Mouse (Mus musculus): ENCODE results near the gene Bloc1s5. TPM values are rescaled to one million over a fixed set of nuclear protein-coding genes. Genes with fewer than 3 reads are reported as not detected.

Bloc1s5 gene
- polyA plus RNA-seq, 1 experiment from 2014 or later = 16.1 TPM

- no peak overlapping the region for H3K4me2 ChIP-seq (replicated peaks; ENCODE audit: low read depth, low read length)
- H3K4me1 ChIP-seq (ENCODE audit: control insufficient read depth, insufficient read depth, low read length) = no peaks in the 10 kb centered on the region
- H3K9ac ChIP-seq (replicated peaks; ENCODE audit: low read depth, low read length) = no peak overlapping the region
- H3K36me3 ChIP-seq (ENCODE audit: control insufficient read depth, insufficient read depth, low read length) = no peaks in the 10 kb centered on the region
- no peaks in the 10 kb centered on the region for H3K27me3 ChIP-seq (ENCODE audit: control insufficient read depth, insufficient read depth, low read length)
- ATAC-seq (ENCODE audit: insufficient number of reproducible peaks, insufficient read depth, low FRiP score, low read depth) = no peak
- no peaks in the 10 kb centered on the region for H3K9me3 ChIP-seq (ENCODE audit: control insufficient read depth, low read depth, low read length)
- no peak overlapping the region for H3K27ac ChIP-seq (ENCODE audit: low read length)
- H3K4me3 ChIP-seq (ENCODE audit: low read depth, low read length) = no peak overlapping the region
- 72% methylated on average over 3 of the region's 3 CpGs for WGBS
Measured at GRCm38 (mm10) chr13:38545460-38545859, 89.4 kb downstream of the Bloc1s5 start.

DNA sequence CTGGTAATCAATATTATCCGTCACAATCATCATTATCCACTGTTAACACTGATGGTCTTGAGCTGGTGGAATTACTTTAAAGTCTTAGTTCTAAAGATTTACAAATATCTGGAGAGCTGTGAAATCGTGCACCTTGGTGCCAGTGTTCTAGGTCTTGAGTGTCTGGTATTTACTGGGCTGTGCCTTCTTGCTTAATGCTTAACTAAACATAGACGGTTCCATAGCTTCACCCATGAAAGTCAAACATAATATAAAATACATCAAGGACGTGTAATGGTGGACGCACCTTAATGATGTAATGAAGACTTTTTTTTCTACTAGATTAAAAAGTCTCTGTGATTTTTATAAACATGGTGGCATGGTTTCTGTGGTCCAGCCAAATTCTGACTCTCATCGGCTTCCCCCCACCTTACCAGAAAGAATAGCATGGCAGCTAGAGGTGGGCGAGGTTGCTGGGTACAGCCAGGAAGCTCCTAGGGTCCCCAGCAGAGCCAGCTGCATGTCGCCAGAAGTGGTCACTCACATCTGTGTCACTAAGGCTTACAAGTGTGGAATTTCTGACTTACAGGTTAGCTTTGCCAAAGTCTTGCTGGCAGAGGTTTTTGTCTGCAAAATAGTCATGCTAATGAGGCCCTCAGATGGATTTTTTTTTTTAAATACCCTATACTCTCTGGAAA, 90.0 kb downstream of the Bloc1s5 start:
- no peak for ATAC-seq (ENCODE audit: insufficient number of reproducible peaks, insufficient read depth, low FRiP score, low read depth)
- Histone ChIP-seq H3K27ac (ENCODE audit: low read length) (no peak overlapping the region), H3K4me2 (replicated peaks; ENCODE audit: low read depth, low read length) (no peak overlapping the region), H3K36me3 (ENCODE audit: control insufficient read depth, insufficient read depth, low read length) (no peaks in the 10 kb centered on the region), H3K27me3 (ENCODE audit: control insufficient read depth, insufficient read depth, low read length) (no peaks in the 10 kb centered on the region), H3K9ac (replicated peaks; ENCODE audit: low read depth, low read length) (no peak overlapping the region), H3K4me3 (ENCODE audit: low read depth, low read length) (no peak overlapping the region), H3K4me1 (ENCODE audit: control insufficient read depth, insufficient read depth, low read length) (no peaks in the 10 kb centered on the region), H3K9me3 (ENCODE audit: control insufficient read depth, low read depth, low read length) (no peaks in the 10 kb centered on the region)
- 76% methylated on average over 8 of the region's 8 CpGs for WGBS

DNA sequence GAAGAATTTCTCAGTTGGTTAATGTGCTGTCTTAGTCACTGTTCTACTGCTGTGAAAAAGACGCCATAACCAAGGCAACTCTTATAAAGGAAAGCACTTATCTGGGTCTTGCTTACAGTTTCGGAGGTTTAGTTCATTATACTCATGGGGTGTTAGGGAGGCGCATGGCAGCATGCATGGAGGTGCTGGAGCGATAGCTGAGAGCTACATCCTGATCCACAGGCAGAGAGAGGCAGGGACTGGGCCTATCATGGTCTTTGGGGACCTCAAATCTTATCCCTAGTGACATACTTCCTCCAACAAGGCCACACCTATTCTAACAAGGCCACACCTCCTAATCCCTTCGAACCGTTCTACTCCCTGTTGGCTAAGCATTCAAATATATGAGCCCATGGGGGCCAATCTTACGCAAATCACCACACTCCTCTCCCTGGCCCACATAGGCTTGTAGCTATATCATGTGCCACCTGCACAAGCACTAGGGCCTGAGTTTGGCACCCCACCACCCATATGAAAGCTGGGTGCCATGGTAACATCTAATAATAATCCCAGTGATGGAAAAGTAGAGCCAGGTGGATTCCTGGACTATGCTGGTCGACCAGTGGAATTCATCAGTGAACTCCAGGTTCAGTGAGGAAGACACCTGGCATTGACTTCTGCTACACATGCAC, 91.3 kb downstream of the Bloc1s5 start:
- no peak overlapping the region for H3K27ac ChIP-seq (ENCODE audit: low read length)
- 87% methylated on average over 8 of the region's 8 CpGs for WGBS

More for the DNA sequence above, 91.3 kb downstream of the Bloc1s5 start:
- Histone ChIP-seq H3K9ac (replicated peaks; ENCODE audit: low read depth, low read length) (no peak overlapping the region), H3K4me3 (ENCODE audit: low read depth, low read length) (no peak overlapping the region), H3K4me2 (replicated peaks; ENCODE audit: low read depth, low read length) (no peak overlapping the region), H3K9me3 (ENCODE audit: control insufficient read depth, low read depth, low read length) (no peaks in the 10 kb centered on the region), H3K27me3 (ENCODE audit: control insufficient read depth, insufficient read depth, low read length) (no peaks in the 10 kb centered on the region), H3K36me3 (ENCODE audit: control insufficient read depth, insufficient read depth, low read length) (no peaks in the 10 kb centered on the region), H3K4me1 (ENCODE audit: control insufficient read depth, insufficient read depth, low read length) (no peaks in the 10 kb centered on the region)
- no peak for ATAC-seq (ENCODE audit: insufficient number of reproducible peaks, insufficient read depth, low FRiP score, low read depth)

Other genes starting within 250 kb of the Bloc1s5 start
- 237 and 263 TPM in 2 replicates for gene Txndc5, start 106.3 kb downstream of the Bloc1s5 start, polyA plus RNA-seq (2014; fragmentation: Nextera tagmentation; extraction: Ambion mirVana)
- 41.4 and 46.4 TPM in 2 replicates for gene Eef1e1, start 23.9 kb upstream of the Bloc1s5 start, polyA plus RNA-seq (2014; fragmentation: Nextera tagmentation; extraction: Ambion mirVana)